Comparison of ENCODE assay signal across 19 mouse cellular contexts in genomic region chr7:27274916-27275315, GRCm38 (mm10). TPM values are rescaled to one million over a fixed set of nuclear protein-coding genes. Genes with fewer than 3 reads are reported as not detected.
DNase-seq lines count a peak whose midpoint lies in the region; ATAC-seq and TF ChIP-seq lines count a peak whose summit lies in the region.
"Had no signal": no experiment of that assay in that cellular context is flagged by ENCODE, and none has a peak within 500 bp of the region (broad histone marks: within the 10 kb centered on the region; RNA-seq: fewer than 3 reads in every experiment).

No protein-coding gene starts in this region.

- peak; percentile 37 for DNase-seq in gastrocnemius, postnatal 10 days
- no peak for DNase-seq in gastrocnemius, adult 8-10 months (ENCODE audit: low spot score in 2 of 2)
- peak; percentile 90 for DNase-seq in heart, adult 11 months
- no peak for DNase-seq in heart, adult 2 months
- no peak for DNase-seq in kidney, adult 11 months
- DNase-seq in brain, embryonic 14.5 days (ENCODE audit: low read depth): peak; percentile 8
- DNase-seq: adrenal gland, adult 2 months; adrenal gland, postnatal 10 days; adrenal gland, postnatal 25 days; cerebellum, adult 11-12 months; cerebellum, adult 2 months; cerebellum, adult 9-10 months; cerebellum, postnatal 25 days; forebrain, postnatal 0 days had no signal

- no peaks in the 10 kb centered on the region for H3K4me1 ChIP-seq in heart, adult 2 months (ENCODE audit: control insufficient read depth, insufficient read depth, low read length)
- no peaks in the 10 kb centered on the region for H3K4me1 ChIP-seq in kidney, embryonic 16.5 days (ENCODE audit: insufficient read depth, low read length)
- H3K4me1 ChIP-seq: forebrain, embryonic 13.5 days; forebrain, embryonic 15.5 days had no signal

- no peaks in the 10 kb centered on the region for H3K9me3 ChIP-seq in kidney, embryonic 16.5 days (ENCODE audit: low read length)
- H3K9me3 ChIP-seq: forebrain, embryonic 13.5 days; forebrain, embryonic 15.5 days; G1E had no signal

- TF ChIP-seq POLR2A in heart, adult 2 months (IDR thresholded peaks at IDR 0.05; ENCODE audit: insufficient read depth, low read depth, low read length): no peak
- no peak for TF ChIP-seq POLR2A in brain, embryonic 14.5 days (IDR thresholded peaks at IDR 0.05; ENCODE audit: borderline replicate concordance, extremely low read depth, insufficient read depth, insufficient read length, poor library complexity, severe bottlenecking)

- no peak for TF ChIP-seq CTCF in heart, adult 2 months (IDR thresholded peaks at IDR 0.05)
- TF ChIP-seq CTCF in brain, embryonic 14.5 days (IDR thresholded peaks at IDR 0.05; ENCODE audit: borderline replicate concordance, extremely low read depth, insufficient read depth, insufficient read length): no peak

- no peak for TF ChIP-seq EP300 in heart, adult 2 months (IDR thresholded peaks at IDR 0.05; ENCODE audit: insufficient read depth, low read depth, low read length)

- no peak overlapping the region for H3K9ac ChIP-seq in heart, adult 2 months (ENCODE audit: low read depth, low read length)
- H3K9ac ChIP-seq in kidney, embryonic 16.5 days (replicated peaks; ENCODE audit: low read length): no peak overlapping the region
- H3K9ac ChIP-seq: forebrain, embryonic 13.5 days; forebrain, embryonic 15.5 days; forebrain, postnatal 0 days had no signal

- no peak overlapping the region for H3K27ac ChIP-seq in heart, adult 2 months
- no peak overlapping the region for H3K27ac ChIP-seq in kidney, embryonic 16.5 days (ENCODE audit: low read length)
- H3K27ac ChIP-seq: forebrain, embryonic 13.5 days; forebrain, embryonic 15.5 days had no signal

- H3K36me3 ChIP-seq in heart, adult 2 months (ENCODE audit: control insufficient read depth, insufficient read depth, low read length): no peaks in the 10 kb centered on the region
- H3K36me3 ChIP-seq in kidney, embryonic 16.5 days (ENCODE audit: insufficient read depth, low read length): peaks cover 57% of the 10 kb centered on the region

- 0 out of 2 replicates have a peak, but pooled peaks have one; percentile 7 for ATAC-seq in kidney, embryonic 16.5 days (ENCODE audit: low FRiP score, low TSS enrichment)
- ATAC-seq in megakaryocyte, adult 5-6 weeks (ENCODE audit: poor library complexity, severe bottlenecking): no peak
- ATAC-seq: forebrain, embryonic 13.5 days; forebrain, embryonic 15.5 days; forebrain, postnatal 0 days had no signal

- no peak overlapping the region for H3K4me2 ChIP-seq in kidney, embryonic 16.5 days (replicated peaks; ENCODE audit: low read depth, low read length)
- H3K4me2 ChIP-seq: forebrain, embryonic 13.5 days; forebrain, embryonic 15.5 days had no signal

- H3K27me3 ChIP-seq in heart, adult 2 months (ENCODE audit: control insufficient read depth, insufficient read depth, low read length): no peaks in the 10 kb centered on the region
- H3K27me3 ChIP-seq in kidney, embryonic 16.5 days (ENCODE audit: insufficient read depth, low read length): no peaks in the 10 kb centered on the region
- H3K27me3 ChIP-seq: forebrain, embryonic 13.5 days; forebrain, embryonic 15.5 days had no signal

- WGBS in heart, adult 2 months: 65% methylated on average over 4 of the region's 4 CpGs
- 82% methylated on average over 4 of the region's 4 CpGs for WGBS in kidney, embryonic 16.5 days

- no peak overlapping the region for H3K4me3 ChIP-seq in heart, adult 2 months
- no peak overlapping the region for H3K4me3 ChIP-seq in kidney, embryonic 16.5 days (ENCODE audit: low read length)
- H3K4me3 ChIP-seq: forebrain, embryonic 13.5 days; forebrain, embryonic 15.5 days had no signal

- H3K79me2 ChIP-seq in heart, adult 2 months (replicated peaks; ENCODE audit: control insufficient read depth, insufficient read depth, low read length): no peaks in the 10 kb centered on the region

- intact Hi-C loops in heart, adult 2 months (cut with DNase I): no loop called here

RNA-seq across cellular contexts. Expression of gene Numbl, which starts 16.7 kb away (rescaled TPM):
- total RNA-seq in gastrocnemius, postnatal 10 days (2021): 10 to 100 TPM; 14.7 to 17.0 TPM
- total RNA-seq in gastrocnemius, adult 8-10 months (2022): 1 to 10 TPM; 1.5 to 3.4 (median 2.2) TPM
- 1 to 10 TPM; 3.7 to 6.1 TPM for total RNA-seq in heart, adult 2 months (2021)
- polyA plus RNA-seq in heart, adult 2 months (2012; rRNA removed): 7.8 and 9.7 TPM in 2 replicates
- 13.5 and 16.4 TPM in 2 replicates for polyA plus RNA-seq in kidney, embryonic 16.5 days (2015; fragmentation: Nextera tagmentation; extraction: Ambion mirVana)
- polyA plus RNA-seq in brain, embryonic 14.5 days (2012; rRNA removed): 109 and 112 TPM in 2 replicates
- total RNA-seq in megakaryocyte, adult 5-6 weeks (2015): 2.8 and 4.3 TPM in 2 replicates
- total RNA-seq in megakaryocyte, adult 5-6 weeks (2017): 2.5 and 2.6 TPM in 2 replicates

RNA-seq across cellular contexts. Expression of gene Coq8b, which starts 42.1 kb away (rescaled TPM):
- total RNA-seq in gastrocnemius, postnatal 10 days (2021): 1 to 10 TPM; 4.2 to 6.4 TPM
- total RNA-seq in gastrocnemius, adult 8-10 months (2022): 1 to 10 TPM; 2.6 to 3.3 (median 3.0) TPM
- total RNA-seq in heart, adult 2 months (2021): 1 to 10 TPM; 7.5 to 8.3 TPM
- 11.6 and 19.4 TPM in 2 replicates for polyA plus RNA-seq in heart, adult 2 months (2012; rRNA removed)
- polyA plus RNA-seq in kidney, embryonic 16.5 days (2015; fragmentation: Nextera tagmentation; extraction: Ambion mirVana): 26.4 and 28.6 TPM in 2 replicates
- 42.6 and 50.1 TPM in 2 replicates for polyA plus RNA-seq in brain, embryonic 14.5 days (2012; rRNA removed)
- 12.0 and 16.8 TPM in 2 replicates for total RNA-seq in megakaryocyte, adult 5-6 weeks (2015)
- 7.5 and 15.2 TPM in 2 replicates for total RNA-seq in megakaryocyte, adult 5-6 weeks (2017)

RNA-seq across cellular contexts. Expression of gene Itpkc, which starts 46.5 kb away (rescaled TPM):
- total RNA-seq in gastrocnemius, postnatal 10 days (2021): 1 to 10 TPM; 4.3 to 6.3 TPM
- total RNA-seq in gastrocnemius, adult 8-10 months (2022): 1 to 10 TPM; 3.5 to 4.6 (median 3.7) TPM
- 1 to 10 TPM; 4.2 to 4.8 TPM for total RNA-seq in heart, adult 2 months (2021)
- polyA plus RNA-seq in heart, adult 2 months (2012; rRNA removed): 4.2 and 4.4 TPM in 2 replicates
- 5.5 and 6.4 TPM in 2 replicates for polyA plus RNA-seq in kidney, embryonic 16.5 days (2015; fragmentation: Nextera tagmentation; extraction: Ambion mirVana)
- 15.3 and 15.9 TPM in 2 replicates for polyA plus RNA-seq in brain, embryonic 14.5 days (2012; rRNA removed)
- 1.6 and 2.7 TPM in 2 replicates for total RNA-seq in megakaryocyte, adult 5-6 weeks (2015)
- 1.6 and 4.7 TPM in 2 replicates for total RNA-seq in megakaryocyte, adult 5-6 weeks (2017)

Comparison
In these comparisons a context has a peak if more than half of its experiments do, and no peak if none do; other contexts are left out.
1. DNase-seq: peak in gastrocnemius, postnatal 10 days (single experiment), heart, adult 11 months (single experiment) and brain, embryonic 14.5 days (single experiment); none in gastrocnemius, adult 8-10 months (0 of 2), heart, adult 2 months (0 of 2) and kidney, adult 11 months (single experiment).